Mouse (Mus musculus): ENCODE measurements around the gene Bcl11a. TPM values are rescaled to one million over a fixed set of nuclear protein-coding genes. Genes with fewer than 3 reads are reported as not detected.

The Bcl11a gene
- total and polyA plus RNA-seq, 3 experiments, result 37.0 to 112 (median 83.8) TPM

DNA sequence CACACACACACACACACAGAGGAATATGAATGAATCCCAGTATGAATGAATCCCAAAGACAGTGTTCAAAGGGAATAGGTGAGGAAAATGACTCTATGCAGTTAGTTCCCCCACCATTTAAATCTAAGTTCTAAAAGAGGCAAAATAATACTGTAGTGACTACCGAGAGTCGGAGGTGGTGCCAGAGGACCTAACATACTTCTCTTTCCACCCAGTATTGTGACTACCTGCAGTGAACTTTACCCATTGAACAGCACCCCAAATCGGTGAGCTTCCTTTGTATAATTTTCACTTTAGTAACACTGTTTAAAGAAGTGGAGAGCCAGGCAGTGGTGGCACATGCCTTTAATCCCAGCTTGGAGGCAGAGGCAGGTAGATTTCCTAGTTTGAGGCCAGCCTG lies 121.7 kb downstream of the Bcl11a start:
- TF ChIP-seq MAX (IDR thresholded peaks at IDR 0.05; ENCODE audit: low read length) (no peak), ETS1 (IDR thresholded peaks at IDR 0.05; ENCODE audit: low read depth, low read length) (no peak), JUND (IDR thresholded peaks at IDR 0.05; ENCODE audit: low read depth, low read length) (no peak), ZKSCAN1 (IDR thresholded peaks at IDR 0.05; ENCODE audit: low read depth, low read length) (no peak), POLR2AphosphoS5 (IDR thresholded peaks at IDR 0.05; ENCODE audit: borderline replicate concordance, low read depth, low read length) (no peak), NELFE (IDR thresholded peaks at IDR 0.05; ENCODE audit: low read depth, low read length) (no peak), TAL1 (IDR thresholded peaks at IDR 0.05; ENCODE audit: low read length) (no peak), TCF12 (IDR thresholded peaks at IDR 0.05; ENCODE audit: low read depth, low read length) (no peak), TBP (IDR thresholded peaks at IDR 0.05; ENCODE audit: low read depth, low read length) (no peak), POLR2AphosphoS2 (IDR thresholded peaks at IDR 0.05; ENCODE audit: low read length) (no peak), KAT2A (conservative IDR thresholded peaks at IDR 0.05; ENCODE audit: low read depth, low read length) (no peak), SIN3A (IDR thresholded peaks at IDR 0.05; ENCODE audit: low read length) (no peak)
- Histone ChIP-seq H3K36me3 (ENCODE audit: control insufficient read depth in 1 of 2, insufficient read depth in 2 of 2, low read length in 2 of 2) (no peaks in the 10 kb centered on the region), H3K27ac (ENCODE audit: control insufficient read depth, low read depth, low read length) (no peak overlapping the region), H3K27me3 (ENCODE audit: control insufficient read depth in 1 of 2, insufficient read depth in 2 of 2, low read length in 2 of 2) (peaks cover 24 to 35% of the 10 kb centered on the region in 2 experiments), H3K4me1 (ENCODE audit: control insufficient read depth in 1 of 2, insufficient read depth in 2 of 2, low read length in 2 of 2) (no peaks in the 10 kb centered on the region), H3K9ac (ENCODE audit: control insufficient read depth, low read depth, low read length, poor library complexity, severe bottlenecking) (no peak overlapping the region), H3K4me3 (ENCODE audit: control insufficient read depth in 1 of 2, insufficient read depth in 1 of 2, low read depth in 2 of 2, low read length in 2 of 2) (no peak overlapping the region), H3K79me2 (ENCODE audit: control insufficient read depth, insufficient read depth, low read length, poor library complexity) (no peaks in the 10 kb centered on the region), H3K9me3 (replicated peaks; ENCODE audit: insufficient read depth, low read length) (no peaks in the 10 kb centered on the region)
- DNase-seq (ENCODE audit: low read depth, low spot score), result no peak

DNA sequence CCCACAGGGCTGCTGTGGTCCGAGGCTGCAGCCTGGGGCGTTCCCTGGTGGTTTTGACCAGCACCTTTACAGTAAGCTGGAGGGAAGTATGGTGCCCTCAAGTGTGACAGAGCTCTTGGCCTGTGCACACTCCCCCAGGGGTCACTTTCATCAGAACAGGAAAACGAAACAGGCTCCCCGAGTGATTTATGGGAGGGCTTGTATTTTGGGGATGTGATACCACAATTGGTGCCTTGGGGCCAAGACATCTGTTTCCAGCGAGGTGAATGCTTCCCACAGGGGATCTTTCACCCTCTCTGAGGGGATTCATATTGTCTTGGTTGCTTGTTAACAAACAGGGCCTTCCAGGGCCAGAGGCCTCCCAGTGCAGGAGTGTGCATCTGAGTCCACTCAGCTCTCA lies 122.5 kb downstream of the Bcl11a start:
- no peaks in the 10 kb centered on the region for H3K79me2 ChIP-seq (ENCODE audit: control insufficient read depth, insufficient read depth, low read length, poor library complexity)
- H3K4me3 ChIP-seq (ENCODE audit: control insufficient read depth in 1 of 2, insufficient read depth in 1 of 2, low read depth in 2 of 2, low read length in 2 of 2), result no peak overlapping the region
- no peaks in the 10 kb centered on the region for H3K4me1 ChIP-seq (ENCODE audit: control insufficient read depth in 1 of 2, insufficient read depth in 2 of 2, low read length in 2 of 2)
- no peak overlapping the region for H3K27ac ChIP-seq (ENCODE audit: control insufficient read depth, low read depth, low read length)
- TF ChIP-seq MAX (IDR thresholded peaks at IDR 0.05; ENCODE audit: low read length) (no peak), MXI1 (IDR thresholded peaks at IDR 0.05; ENCODE audit: low read depth, low read length) (no peak), USF2 (IDR thresholded peaks at IDR 0.05; ENCODE audit: borderline replicate concordance in 1 of 2, insufficient read depth in 1 of 2, low read depth in 1 of 2, low read length in 2 of 2) (no peak)
- H3K9ac ChIP-seq (ENCODE audit: control insufficient read depth, low read depth, low read length, poor library complexity, severe bottlenecking), result no peak overlapping the region
- no peaks in the 10 kb centered on the region for H3K36me3 ChIP-seq (ENCODE audit: control insufficient read depth in 1 of 2, insufficient read depth in 2 of 2, low read length in 2 of 2)
- no peak for DNase-seq (ENCODE audit: low read depth, low spot score)
- peaks cover 21 to 35% of the 10 kb centered on the region in 2 experiments for H3K27me3 ChIP-seq (ENCODE audit: control insufficient read depth in 1 of 2, insufficient read depth in 2 of 2, low read length in 2 of 2)
- no peaks in the 10 kb centered on the region for H3K9me3 ChIP-seq (replicated peaks; ENCODE audit: insufficient read depth, low read length)

DNA sequence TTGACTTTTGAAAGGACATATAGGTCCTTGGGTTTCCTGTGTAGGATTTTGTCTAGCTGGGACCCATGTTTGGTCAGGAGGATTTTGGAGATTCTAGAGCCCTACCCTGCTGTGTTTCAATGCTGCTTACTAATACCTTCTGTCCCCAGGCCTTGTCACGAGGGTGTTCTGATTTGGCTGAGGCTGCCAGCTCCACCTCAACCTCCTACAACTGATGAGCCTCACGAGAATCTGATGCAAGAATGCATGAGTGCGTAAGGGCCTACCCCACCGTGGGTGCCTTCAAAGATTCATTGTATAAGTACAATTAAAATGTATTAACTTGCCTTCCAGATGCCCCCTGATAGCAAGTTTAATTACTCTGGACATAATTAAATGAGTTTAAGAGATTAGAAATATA lies 123.4 kb downstream of the Bcl11a start:
- no peak for TF ChIP-seq GABPA (IDR thresholded peaks at IDR 0.05; ENCODE audit: low read depth, low read length)
- no peak for TF ChIP-seq MYB (IDR thresholded peaks at IDR 0.05; ENCODE audit: low read depth, low read length)
- no peak for TF ChIP-seq GATA1 (IDR thresholded peaks at IDR 0.05; ENCODE audit: low read depth, low read length)
- Histone ChIP-seq H3K27me3 (ENCODE audit: control insufficient read depth in 1 of 2, insufficient read depth in 2 of 2, low read length in 2 of 2) (peaks cover 19 to 29% of the 10 kb centered on the region in 2 experiments), H3K79me2 (ENCODE audit: control insufficient read depth, insufficient read depth, low read length, poor library complexity) (no peaks in the 10 kb centered on the region), H3K9me3 (replicated peaks; ENCODE audit: insufficient read depth, low read length) (no peaks in the 10 kb centered on the region), H3K4me3 (ENCODE audit: control insufficient read depth in 1 of 2, insufficient read depth in 1 of 2, low read depth in 2 of 2, low read length in 2 of 2) (no peak overlapping the region), H3K36me3 (ENCODE audit: control insufficient read depth in 1 of 2, insufficient read depth in 2 of 2, low read length in 2 of 2) (no peaks in the 10 kb centered on the region), H3K27ac (ENCODE audit: control insufficient read depth, low read depth, low read length) (no peak overlapping the region), H3K9ac (ENCODE audit: control insufficient read depth, low read depth, low read length, poor library complexity, severe bottlenecking) (no peak overlapping the region), H3K4me1 (ENCODE audit: control insufficient read depth in 1 of 2, insufficient read depth in 2 of 2, low read length in 2 of 2) (no peaks in the 10 kb centered on the region)
- DNase-seq (ENCODE audit: low read depth, low spot score), result no peak

All from MEL (cell line).